Comparison of ENCODE assay signal across 22 mouse cellular contexts in the genomic region with DNA sequence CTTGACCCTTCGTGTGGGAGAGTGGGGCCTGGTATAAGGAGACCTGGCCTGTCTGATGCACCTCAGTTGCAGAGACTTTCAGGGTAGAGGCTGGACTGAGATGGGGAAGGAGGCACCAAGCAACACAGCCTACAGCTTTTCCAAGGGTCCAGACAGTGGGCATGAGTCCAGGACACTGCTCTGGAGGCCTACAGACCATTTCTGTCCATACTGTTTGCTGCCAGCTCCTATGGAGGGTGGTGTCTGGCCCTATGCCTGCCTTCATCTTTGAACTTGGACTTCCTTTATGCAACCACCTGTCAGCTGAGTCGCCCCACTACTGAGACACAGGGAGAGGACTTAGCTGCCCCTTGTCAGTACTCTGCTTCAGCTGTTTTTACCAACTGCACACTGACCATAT.
DNase-seq lines count a peak whose midpoint lies in the region; ATAC-seq and TF ChIP-seq lines count a peak whose summit lies in the region.
"Had no signal": no experiment of that assay in that cellular context is flagged by ENCODE, and none has a peak within 500 bp of the region (broad histone marks: within the 10 kb centered on the region; RNA-seq: fewer than 3 reads in every experiment).

No protein-coding gene starts in this region.

- H3K9me3 ChIP-seq in hindbrain, postnatal 0 days (ENCODE audit: low read length) = no peaks in the 10 kb centered on the region
- no peaks in the 10 kb centered on the region for H3K9me3 ChIP-seq in hindbrain, embryonic 14.5 days (ENCODE audit: control insufficient read depth, low read length)
- H3K9me3 ChIP-seq: G1E had no signal

- DNase-seq in cerebellum, postnatal 10 days = peak; percentile 33 to 64
- DNase-seq in cerebellum, adult 8-10 months = no peak
- DNase-seq in hindbrain, postnatal 0 days (ENCODE audit: low spot score) = peak; percentile 36
- no peak for DNase-seq in hindbrain, embryonic 14.5 days (ENCODE audit: low spot score)
- peak; percentile 66 for DNase-seq in left cerebral cortex, postnatal 4 days
- no peak for DNase-seq in left cerebral cortex, adult 2 months (ENCODE audit: extremely low spot score in 1 of 2, low spot score in 2 of 2)
- DNase-seq in brain, embryonic 14.5 days (ENCODE audit: low read depth) = peak; percentile 15
- DNase-seq in liver = no peak
- DNase-seq: adrenal gland, adult 2 months; adrenal gland, adult 8-10 months; adrenal gland, postnatal 10 days; adrenal gland, postnatal 14 days; adrenal gland, postnatal 25 days; adrenal gland, postnatal 36 days; B cell, adult 2 months; cerebellum, adult 11 months; cerebellum, adult 11-12 months; cerebellum, adult 18-20 months had no signal

- ATAC-seq in hindbrain, postnatal 0 days = no peak
- no peak for ATAC-seq in hindbrain, embryonic 14.5 days (ENCODE audit: low FRiP score)
- ATAC-seq: activated CD4-positive, CD25-positive, alpha-beta regulatory T cell, adult 4 months; CD4-positive, CD25-positive, alpha-beta regulatory T cell, adult 4 months; Patski had no signal

- no peak for TF ChIP-seq POLR2A in brain, embryonic 14.5 days (IDR thresholded peaks at IDR 0.05; ENCODE audit: borderline replicate concordance, extremely low read depth, insufficient read depth, insufficient read length, poor library complexity, severe bottlenecking)

- no peaks in the 10 kb centered on the region for H3K36me3 ChIP-seq in hindbrain, postnatal 0 days (ENCODE audit: insufficient read depth, low read length)
- no peaks in the 10 kb centered on the region for H3K36me3 ChIP-seq in hindbrain, embryonic 14.5 days (replicated peaks; ENCODE audit: control insufficient read depth, insufficient read depth)
- H3K36me3 ChIP-seq: G1E had no signal

- H3K4me3 ChIP-seq in hindbrain, postnatal 0 days (ENCODE audit: low read length) = no peak overlapping the region
- no peak overlapping the region for H3K4me3 ChIP-seq in hindbrain, embryonic 14.5 days (replicated peaks; ENCODE audit: low read length)
- no peak overlapping the region for H3K4me3 ChIP-seq in left cerebral cortex, adult 2 months

- 70% methylated on average over 2 of the region's 2 CpGs for WGBS in hindbrain, postnatal 0 days
- WGBS in hindbrain, embryonic 14.5 days = 88% methylated on average over 2 of the region's 2 CpGs

- no peak overlapping the region for H3K4me2 ChIP-seq in hindbrain, postnatal 0 days (ENCODE audit: low read depth, low read length)
- no peak overlapping the region for H3K4me2 ChIP-seq in hindbrain, embryonic 14.5 days (replicated peaks)

- 0 out of 2 replicates have a peak, but pooled peaks cover 3% of the 10 kb centered on the region for H3K4me1 ChIP-seq in hindbrain, postnatal 0 days (ENCODE audit: insufficient read depth, low read length)
- peaks cover 12% of the 10 kb centered on the region for H3K4me1 ChIP-seq in hindbrain, embryonic 14.5 days (replicated peaks; ENCODE audit: control insufficient read depth, insufficient read depth, low read length)

- H3K9ac ChIP-seq in hindbrain, postnatal 0 days (replicated peaks; ENCODE audit: low read length) = no peak overlapping the region
- no peak overlapping the region for H3K9ac ChIP-seq in hindbrain, embryonic 14.5 days

- no peaks in the 10 kb centered on the region for H3K27me3 ChIP-seq in hindbrain, postnatal 0 days (ENCODE audit: insufficient read depth, low read length)
- no peaks in the 10 kb centered on the region for H3K27me3 ChIP-seq in hindbrain, embryonic 14.5 days (ENCODE audit: control insufficient read depth, insufficient read depth, low read length)

- intact Hi-C loops in left cerebral cortex, postnatal 4 days (cut with DNase I) = no loop called here
- intact Hi-C loops in left cerebral cortex, adult 2 months (cut with DNase I) = no loop called here

- TF ChIP-seq CTCF in hindbrain, postnatal 0 days (IDR thresholded peaks at IDR 0.05; ENCODE audit: low read depth) = no peak
- TF ChIP-seq CTCF in left cerebral cortex, adult 2 months (IDR thresholded peaks at IDR 0.05) = no peak
- TF ChIP-seq CTCF in brain, embryonic 14.5 days (IDR thresholded peaks at IDR 0.05; ENCODE audit: borderline replicate concordance, extremely low read depth, insufficient read depth, insufficient read length) = no peak

- H3K27ac ChIP-seq in hindbrain, postnatal 0 days = no peak overlapping the region
- no peak overlapping the region for H3K27ac ChIP-seq in hindbrain, embryonic 14.5 days
- H3K27ac ChIP-seq in left cerebral cortex, adult 2 months = no peak overlapping the region

Comparison
In these comparisons a context has a peak if more than half of its experiments do, and no peak if none do; other contexts are left out.
1. DNase-seq: peak in cerebellum, postnatal 10 days (2 of 2), hindbrain, postnatal 0 days (single experiment), left cerebral cortex, postnatal 4 days (single experiment) and brain, embryonic 14.5 days (single experiment); none in cerebellum, adult 8-10 months (single experiment), hindbrain, embryonic 14.5 days (single experiment), left cerebral cortex, adult 2 months (0 of 2) and liver (single experiment).